Mouse (Mus musculus): ENCODE measurements around the gene Scyl1. TPM values are rescaled to one million over a fixed set of nuclear protein-coding genes. Genes with fewer than 3 reads are reported as not detected.
A peak's percentile ranks its signal among the peaks of the same experiment; 100 is the strongest.
"Not testable (repeated sequence)": the region's sequence is repeated elsewhere in the genome, so short reads cannot be mapped to it uniquely, and the experiment has no call there.

The Scyl1 gene
- polyA plus RNA-seq, 1 experiment from 2014 or later: 38.1 TPM

DNA sequence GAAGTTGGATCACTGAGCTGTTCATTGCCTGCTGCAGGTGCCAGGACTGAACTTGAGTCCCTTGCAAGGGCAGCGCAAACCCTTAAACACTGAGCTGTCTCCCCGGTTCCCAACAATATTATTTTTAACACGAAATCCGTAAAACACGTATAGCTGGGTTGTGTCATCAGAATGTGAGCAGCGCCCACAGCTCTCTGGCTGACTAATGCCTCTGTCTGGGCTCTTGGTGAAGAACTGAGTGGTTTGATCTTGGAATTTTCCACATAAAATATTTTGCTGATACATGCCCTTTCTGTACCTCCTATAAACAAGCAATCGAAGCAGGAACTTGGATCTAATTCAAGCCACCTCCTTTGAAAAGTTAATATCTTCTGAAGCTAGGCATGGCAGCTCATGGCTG is 43.8 kb upstream of the Scyl1 start:
- TF ChIP-seq CTCF (IDR thresholded peaks at IDR 0.05; ENCODE audit: low read depth): no peak
- no peak for TF ChIP-seq EP300 (optimal IDR thresholded peaks at IDR 0.05)
- Histone ChIP-seq H3K4me2 (replicated peaks; ENCODE audit: low read depth) (no peak overlapping the region), H3K27me3 (ENCODE audit: control insufficient read depth, insufficient read depth, low read length) (no peaks in the 10 kb centered on the region), H3K36me3 (ENCODE audit: control insufficient read depth, insufficient read depth, low read length) (no peaks in the 10 kb centered on the region), H3K27ac (replicated peaks) (0 out of 2 replicates have a peak overlapping the region, but pooled peaks have one; percentile 45), H3K4me1 (replicated peaks; ENCODE audit: control insufficient read depth, insufficient read depth) (peaks cover 20% of the 10 kb centered on the region), H3K9me3 (ENCODE audit: control insufficient read depth, low read length) (no peaks in the 10 kb centered on the region), H3K4me3 (ENCODE audit: low read depth, low read length) (no peak overlapping the region), H3K9ac (ENCODE audit: low read length) (no peak overlapping the region)
- DNase-seq (ENCODE audit: low spot score): no peak
- no peak for ATAC-seq (ENCODE audit: low FRiP score, low TSS enrichment)
- 42% methylated on average over 7 of the region's 7 CpGs for WGBS

DNA sequence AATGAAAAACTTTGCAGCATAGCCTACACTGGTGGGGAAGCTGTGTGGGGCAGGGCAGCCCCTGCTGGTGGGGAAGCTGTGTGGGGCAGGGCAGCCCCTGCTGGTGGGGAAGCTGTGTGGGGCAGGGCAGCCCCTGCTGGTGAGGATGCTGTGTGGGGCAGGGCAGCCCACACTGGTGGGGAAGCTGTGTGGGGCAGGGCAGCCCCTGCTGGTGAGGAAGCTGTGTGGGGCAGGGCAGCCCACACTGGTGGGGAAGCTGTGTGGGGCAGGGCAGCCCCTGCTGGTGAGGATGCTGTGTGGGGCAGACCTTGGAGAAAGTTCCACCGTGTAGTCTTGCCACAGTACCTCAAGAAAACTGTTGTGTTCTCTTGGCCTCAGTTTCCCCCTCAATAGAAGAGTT is 42.8 kb upstream of the Scyl1 start:
- WGBS: 33% methylated on average over 1 of the region's 1 CpGs
- ATAC-seq (ENCODE audit: low FRiP score, low TSS enrichment): not testable (repeated sequence)
- peak; percentile 67 for TF ChIP-seq CTCF (IDR thresholded peaks at IDR 0.05; ENCODE audit: low read depth)

DNA sequence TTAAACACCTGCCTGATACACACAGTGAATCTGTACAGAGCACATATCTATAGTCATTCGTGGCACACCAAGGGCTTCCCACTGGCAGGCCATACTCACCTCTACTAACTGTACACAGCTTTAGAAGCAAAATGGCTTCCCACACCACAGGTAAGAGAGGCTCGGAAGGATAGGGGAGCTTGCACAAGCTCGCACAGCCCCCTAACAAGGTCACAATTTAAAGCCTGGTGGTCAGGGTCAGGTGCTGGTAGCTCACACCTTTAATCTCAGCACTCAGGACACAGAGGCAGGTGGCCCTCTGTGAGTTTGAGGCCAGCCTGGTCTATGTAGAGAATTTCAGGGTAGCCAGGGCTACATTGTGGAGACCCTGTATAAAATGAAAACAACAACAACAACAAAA is 42.3 kb upstream of the Scyl1 start:
- no peaks in the 10 kb centered on the region for H3K9me3 ChIP-seq (ENCODE audit: control insufficient read depth, low read length)
- ATAC-seq (ENCODE audit: low FRiP score, low TSS enrichment) (no peak), DNase-seq (ENCODE audit: low spot score) (no peak)
- H3K9ac ChIP-seq (ENCODE audit: low read length): no peak overlapping the region
- H3K4me3 ChIP-seq (ENCODE audit: low read depth, low read length): no peak overlapping the region
- no peak overlapping the region for H3K4me2 ChIP-seq (replicated peaks; ENCODE audit: low read depth)
- no peaks in the 10 kb centered on the region for H3K27me3 ChIP-seq (ENCODE audit: control insufficient read depth, insufficient read depth, low read length)
- 87% methylated on average over 3 of the region's 3 CpGs for WGBS
- TF ChIP-seq EP300 (optimal IDR thresholded peaks at IDR 0.05): no peak
- TF ChIP-seq CTCF (IDR thresholded peaks at IDR 0.05; ENCODE audit: low read depth): no peak
- H3K36me3 ChIP-seq (ENCODE audit: control insufficient read depth, insufficient read depth, low read length): no peaks in the 10 kb centered on the region
- H3K4me1 ChIP-seq (replicated peaks; ENCODE audit: control insufficient read depth, insufficient read depth): peaks cover 24% of the 10 kb centered on the region
- no peak overlapping the region for H3K27ac ChIP-seq (replicated peaks)

More for the DNA sequence above, 42.8 kb upstream of the Scyl1 start:
- not testable (repeated sequence) for H3K27ac ChIP-seq (replicated peaks); H3K9me3 ChIP-seq (ENCODE audit: control insufficient read depth, low read length); DNase-seq (ENCODE audit: low spot score); H3K27me3 ChIP-seq (ENCODE audit: control insufficient read depth, insufficient read depth, low read length); H3K4me2 ChIP-seq (replicated peaks; ENCODE audit: low read depth); H3K4me3 ChIP-seq (ENCODE audit: low read depth, low read length); H3K9ac ChIP-seq (ENCODE audit: low read length); H3K36me3 ChIP-seq (ENCODE audit: control insufficient read depth, insufficient read depth, low read length)
- H3K4me1 ChIP-seq (replicated peaks; ENCODE audit: control insufficient read depth, insufficient read depth): peaks cover 24% of the 10 kb centered on the region

DNA sequence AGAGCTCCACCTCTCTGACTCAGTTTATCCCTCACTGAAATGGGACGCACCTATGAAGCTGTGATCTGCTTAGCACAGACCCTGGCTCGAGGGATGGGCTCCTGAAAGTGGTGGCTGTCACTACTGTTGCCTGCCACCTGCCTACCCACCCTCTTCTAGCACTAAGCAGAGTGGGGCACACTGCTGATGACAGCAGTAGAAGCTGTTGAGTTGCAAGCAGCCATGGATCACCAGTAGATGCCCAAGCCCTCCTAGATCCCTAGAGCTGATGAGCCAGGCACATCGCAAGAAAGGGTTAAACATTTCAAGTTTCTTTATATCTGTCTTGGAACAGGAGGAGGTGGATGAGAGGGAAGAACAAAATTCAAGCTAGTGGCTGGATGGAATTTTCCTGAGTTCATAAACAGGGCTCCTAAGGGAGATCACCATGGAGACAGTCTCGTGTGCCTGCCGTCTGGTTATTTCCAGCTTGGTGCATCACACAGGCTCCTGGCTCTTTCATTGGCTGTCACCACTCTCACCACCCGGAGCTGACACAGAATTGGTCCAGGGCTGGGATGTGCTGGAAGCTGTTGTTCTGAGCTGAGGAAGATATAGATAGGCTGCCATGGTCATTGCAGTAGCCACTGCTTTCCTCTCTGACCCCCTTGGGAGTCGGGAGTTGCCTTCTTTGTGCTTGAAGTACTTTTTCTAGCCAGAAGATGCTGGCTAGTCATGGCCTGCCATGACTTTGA is 40.7 kb upstream of the Scyl1 start:
- Histone ChIP-seq H3K4me3 (ENCODE audit: low read depth, low read length) (no peak overlapping the region), H3K27ac (replicated peaks) (peak overlapping the region; percentile 96), H3K9me3 (ENCODE audit: control insufficient read depth, low read length) (no peaks in the 10 kb centered on the region), H3K27me3 (ENCODE audit: control insufficient read depth, insufficient read depth, low read length) (no peaks in the 10 kb centered on the region), H3K4me2 (replicated peaks; ENCODE audit: low read depth) (0 out of 2 replicates have a peak overlapping the region, but pooled peaks have one; percentile 9), H3K4me1 (replicated peaks; ENCODE audit: control insufficient read depth, insufficient read depth) (peaks cover 22% of the 10 kb centered on the region), H3K9ac (ENCODE audit: low read length) (peak overlapping the region; percentile 50), H3K36me3 (ENCODE audit: control insufficient read depth, insufficient read depth, low read length) (no peaks in the 10 kb centered on the region)
- WGBS: 50% methylated on average over 7 of the region's 7 CpGs
- ATAC-seq (ENCODE audit: low FRiP score, low TSS enrichment): peak; percentile 53
- peak; percentile 56 for DNase-seq (ENCODE audit: low spot score)
- TF ChIP-seq EP300 (optimal IDR thresholded peaks at IDR 0.05) (no peak), CTCF (IDR thresholded peaks at IDR 0.05; ENCODE audit: low read depth) (no peak)

DNA sequence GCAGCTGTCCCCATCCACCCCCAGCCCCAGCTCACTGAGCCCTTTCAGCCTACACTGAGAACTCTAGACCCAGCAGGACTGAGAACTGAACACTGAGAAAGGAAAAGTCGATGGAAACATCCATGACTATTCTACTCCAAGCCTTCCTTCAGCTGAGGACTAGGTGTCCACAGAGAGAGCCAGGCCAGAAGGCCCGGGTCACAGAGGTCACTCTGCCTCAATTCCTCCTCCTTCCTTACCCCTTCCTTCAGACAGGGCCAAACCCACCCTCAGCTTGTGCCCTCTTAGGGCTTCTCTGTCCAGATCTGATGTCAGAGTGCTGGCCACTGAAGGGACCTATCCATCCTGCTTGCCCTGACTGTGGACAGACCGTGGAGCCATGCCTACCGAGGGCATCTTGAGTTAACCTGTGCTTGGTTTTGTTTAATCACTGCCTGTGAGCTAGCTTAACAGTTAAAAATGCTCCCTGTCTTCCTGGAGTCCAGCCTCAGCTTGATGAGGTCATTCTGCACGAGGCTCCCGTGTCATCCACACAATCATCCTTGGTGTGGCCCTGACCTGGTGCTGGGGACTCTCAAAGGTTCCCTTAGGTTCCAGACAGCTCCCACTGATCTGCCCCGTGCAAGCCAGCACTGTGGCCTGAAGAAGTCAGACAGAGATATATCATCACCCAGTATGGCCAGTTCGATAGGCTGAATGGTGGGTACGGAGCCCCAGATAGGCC is 39.8 kb upstream of the Scyl1 start:
- no peaks in the 10 kb centered on the region for H3K27me3 ChIP-seq (ENCODE audit: control insufficient read depth, insufficient read depth, low read length)
- peak overlapping the region; percentile 96 for H3K27ac ChIP-seq (replicated peaks)
- DNase-seq (ENCODE audit: low spot score) (no peak), ATAC-seq (ENCODE audit: low FRiP score, low TSS enrichment) (peak; percentile 4; the same call in 1 of the 2 replicates)
- no peak for TF ChIP-seq EP300 (optimal IDR thresholded peaks at IDR 0.05)
- no peak for TF ChIP-seq CTCF (IDR thresholded peaks at IDR 0.05; ENCODE audit: low read depth)
- H3K36me3 ChIP-seq (ENCODE audit: control insufficient read depth, insufficient read depth, low read length): no peaks in the 10 kb centered on the region
- no peak overlapping the region for H3K4me3 ChIP-seq (ENCODE audit: low read depth, low read length)
- no peaks in the 10 kb centered on the region for H3K9me3 ChIP-seq (ENCODE audit: control insufficient read depth, low read length)
- peak overlapping the region; percentile 27; the same call in 1 of the 2 replicates for H3K4me2 ChIP-seq (replicated peaks; ENCODE audit: low read depth)
- WGBS: 44% methylated on average over 9 of the region's 9 CpGs
- peaks cover 30% of the 10 kb centered on the region for H3K4me1 ChIP-seq (replicated peaks; ENCODE audit: control insufficient read depth, insufficient read depth)
- H3K9ac ChIP-seq (ENCODE audit: low read length): peak overlapping the region; percentile 35; the same call in 1 of the 2 replicates

Data from stomach, postnatal 0 days (tissue).